Mouse (Mus musculus): ENCODE measurements at regions not wholly inside any gene's neighbourhood (a gene's known extent, or its start where the extent isn't known, plus 50 kb on each side); places are given as distances from the start of the nearest gene placed in this dataset.

GRCm38 (mm10) chr3:130860315-130860714 lies 130.1 kb upstream of the Rpl34 start:
- Histone ChIP-seq H3K4me2 (ENCODE audit: low read depth) (no peak overlapping the region), H3ac (ENCODE audit: control insufficient read depth, insufficient read length) (no peak overlapping the region), H3K4me3 (no peak overlapping the region), H3K79me2 (ENCODE audit: control insufficient read depth, insufficient read depth) (no peaks in the 10 kb centered on the region), H3K27me3 (ENCODE audit: control insufficient read depth, insufficient read depth, insufficient read length) (no peaks in the 10 kb centered on the region), H3K36me3 (ENCODE audit: control insufficient read depth, insufficient read depth) (no peaks in the 10 kb centered on the region)
- TF ChIP-seq POLR2AphosphoS2 (IDR thresholded peaks at IDR 0.05; ENCODE audit: insufficient read length, low read depth) (no peak), SRF (IDR thresholded peaks at IDR 0.05; ENCODE audit: control insufficient read depth, insufficient read length, low read depth) (no peak), E2F4 (IDR thresholded peaks at IDR 0.05; ENCODE audit: insufficient read depth) (no peak)

GRCm38 (mm10) chr3:130853866-130854265 lies 123.7 kb upstream of the Rpl34 start:
- Histone ChIP-seq H3ac (ENCODE audit: control insufficient read depth, insufficient read length) (no peak overlapping the region), H3K27me3 (ENCODE audit: control insufficient read depth, insufficient read depth, insufficient read length) (no peaks in the 10 kb centered on the region), H3K79me2 (ENCODE audit: control insufficient read depth, insufficient read depth) (no peaks in the 10 kb centered on the region), H3K4me3 (no peak overlapping the region), H3K4me2 (ENCODE audit: low read depth) (no peak overlapping the region), H3K36me3 (ENCODE audit: control insufficient read depth, insufficient read depth) (no peaks in the 10 kb centered on the region)
- TF ChIP-seq MYOD1 (IDR thresholded peaks at IDR 0.05; ENCODE audit: control insufficient read depth in 1 of 3, insufficient read length in 2 of 3, low read depth in 2 of 3) (no peak), POLR2A (IDR thresholded peaks at IDR 0.05; ENCODE audit: insufficient read length, low read depth) (no peak)

GRCm38 (mm10) chr3:130850766-130851308 lies 120.6 kb upstream of the Rpl34 start:
- no peak overlapping the region for H3K4me3 ChIP-seq
- H3K79me2 ChIP-seq (ENCODE audit: control insufficient read depth, insufficient read depth): no peaks in the 10 kb centered on the region
- TF ChIP-seq MAX (IDR thresholded peaks at IDR 0.05; ENCODE audit: low read depth) (no peak), CEBPB (IDR thresholded peaks at IDR 0.05; ENCODE audit: insufficient read depth, poor library complexity, severe bottlenecking) (no peak), E2F4 (IDR thresholded peaks at IDR 0.05; ENCODE audit: insufficient read depth) (no peak), MYOG (IDR thresholded peaks at IDR 0.05; ENCODE audit: control insufficient read depth in 1 of 3, insufficient read depth in 1 of 3, insufficient read length in 2 of 3, low read depth in 2 of 3) (no peak), POLR2AphosphoS2 (IDR thresholded peaks at IDR 0.05; ENCODE audit: insufficient read length, low read depth) (no peak), TCF3 (IDR thresholded peaks at IDR 0.05; ENCODE audit: insufficient read length, low read depth) (no peak), REST (IDR thresholded peaks at IDR 0.05; ENCODE audit: insufficient read depth, insufficient read length) (no peak)

GRCm38 (mm10) chr3:130841755-130842154 lies 111.6 kb upstream of the Rpl34 start:
- Histone ChIP-seq H3K4me2 (ENCODE audit: low read depth) (no peak overlapping the region), H3K4me3 (no peak overlapping the region), H3K79me2 (ENCODE audit: control insufficient read depth, insufficient read depth) (no peaks in the 10 kb centered on the region), H3K27me3 (ENCODE audit: control insufficient read depth, insufficient read depth, insufficient read length) (no peaks in the 10 kb centered on the region), H3K36me3 (ENCODE audit: control insufficient read depth, insufficient read depth) (no peaks in the 10 kb centered on the region), H3ac (ENCODE audit: control insufficient read depth, insufficient read length) (no peak overlapping the region)
- TF ChIP-seq POLR2AphosphoS2 (IDR thresholded peaks at IDR 0.05; ENCODE audit: insufficient read length, low read depth) (no peak), SRF (IDR thresholded peaks at IDR 0.05; ENCODE audit: control insufficient read depth, insufficient read length, low read depth) (no peak), MYOD1 (IDR thresholded peaks at IDR 0.05; ENCODE audit: control insufficient read depth in 1 of 3, insufficient read length in 2 of 3, low read depth in 2 of 3) (no peak), E2F4 (IDR thresholded peaks at IDR 0.05; ENCODE audit: insufficient read depth) (no peak), TCF12 (IDR thresholded peaks at IDR 0.05; ENCODE audit: insufficient read depth, poor library complexity, severe bottlenecking) (no peak), POLR2A (IDR thresholded peaks at IDR 0.05; ENCODE audit: insufficient read length, low read depth) (no peak), MYOG (IDR thresholded peaks at IDR 0.05; ENCODE audit: control insufficient read depth in 1 of 3, insufficient read depth in 1 of 3, insufficient read length in 2 of 3, low read depth in 2 of 3) (no peak), CEBPB (IDR thresholded peaks at IDR 0.05; ENCODE audit: insufficient read depth, poor library complexity, severe bottlenecking) (no peak), MAX (IDR thresholded peaks at IDR 0.05; ENCODE audit: low read depth) (no peak), REST (IDR thresholded peaks at IDR 0.05; ENCODE audit: insufficient read depth, insufficient read length) (no peak), USF1 (IDR thresholded peaks at IDR 0.05; ENCODE audit: low read depth) (no peak)

More at GRCm38 (mm10) chr3:130850766-130851308, 120.6 kb upstream of the Rpl34 start:
- Histone ChIP-seq H3ac (ENCODE audit: control insufficient read depth, insufficient read length) (no peak overlapping the region), H3K36me3 (ENCODE audit: control insufficient read depth, insufficient read depth) (no peaks in the 10 kb centered on the region), H3K27me3 (ENCODE audit: control insufficient read depth, insufficient read depth, insufficient read length) (no peaks in the 10 kb centered on the region), H3K4me2 (ENCODE audit: low read depth) (no peak overlapping the region)

- Histone ChIP-seq H3K4me3 (no peak overlapping the region), H3K4me2 (ENCODE audit: low read depth) (no peak overlapping the region)
- TF ChIP-seq MAX (IDR thresholded peaks at IDR 0.05; ENCODE audit: low read depth) (no peak), SRF (IDR thresholded peaks at IDR 0.05; ENCODE audit: control insufficient read depth, insufficient read length, low read depth) (no peak), MYOG (IDR thresholded peaks at IDR 0.05; ENCODE audit: control insufficient read depth in 1 of 3, insufficient read depth in 1 of 3, insufficient read length in 2 of 3, low read depth in 2 of 3) (no peak), USF1 (IDR thresholded peaks at IDR 0.05; ENCODE audit: low read depth) (no peak), TCF12 (IDR thresholded peaks at IDR 0.05; ENCODE audit: insufficient read depth, poor library complexity, severe bottlenecking) (no peak), POLR2AphosphoS2 (IDR thresholded peaks at IDR 0.05; ENCODE audit: insufficient read length, low read depth) (no peak), TCF3 (IDR thresholded peaks at IDR 0.05; ENCODE audit: insufficient read length, low read depth) (no peak), REST (IDR thresholded peaks at IDR 0.05; ENCODE audit: insufficient read depth, insufficient read length) (no peak), E2F4 (IDR thresholded peaks at IDR 0.05; ENCODE audit: insufficient read depth) (no peak), POLR2A (IDR thresholded peaks at IDR 0.05; ENCODE audit: insufficient read length, low read depth) (no peak), MYOD1 (IDR thresholded peaks at IDR 0.05; ENCODE audit: control insufficient read depth in 1 of 3, insufficient read length in 2 of 3, low read depth in 2 of 3) (no peak)
These were observed 109.8 kb upstream of the Rpl34 start for GRCm38 (mm10) chr3:130839924-130840440.

More at GRCm38 (mm10) chr3:130839924-130840440, 109.8 kb upstream of the Rpl34 start:
- Histone ChIP-seq H3K27me3 (ENCODE audit: control insufficient read depth, insufficient read depth, insufficient read length) (no peaks in the 10 kb centered on the region), H3ac (ENCODE audit: control insufficient read depth, insufficient read length) (no peak overlapping the region), H3K36me3 (ENCODE audit: control insufficient read depth, insufficient read depth) (no peaks in the 10 kb centered on the region), H3K79me2 (ENCODE audit: control insufficient read depth, insufficient read depth) (no peaks in the 10 kb centered on the region)

Measured in myocyte (in vitro differentiated cells).